Mouse (Mus musculus) CH12.LX (cell line): ENCODE data around the gene Dennd5a.

Experiments
- CHD2 ChIP-seq: IDR thresholded peaks from 2 replicates; pipeline ENCODE4 v1.6.1; 2011; ENCODE audit warnings: low read length, improper control_type of control experiment
- CTCF ChIP-seq, 2 experiments: IDR thresholded peaks in 1 of 2; conservative IDR thresholded peaks in 1 of 2; 2 replicates each; pipeline ENCODE4 v1.5.1; 2011 to 2012; ENCODE audit warnings: low read depth in 2 of 2, low read length in 2 of 2, improper control_type of control experiment in 1 of 2, inconsistent platforms in 1 of 2, mild to moderate bottlenecking in 1 of 2, moderate library complexity in 1 of 2
- E2F4 ChIP-seq: IDR thresholded peaks from 2 replicates; pipeline ENCODE4 v1.6.1; 2011; ENCODE audit warnings: low read depth, low read length, improper control_type of control experiment; ENCODE audit not compliant: insufficient replicate concordance
- ETS1 ChIP-seq: conservative IDR thresholded peaks from 2 replicates; pipeline ENCODE4 v1.6.1; 2012; ENCODE audit warnings: low read depth, mild to moderate bottlenecking, inconsistent platforms, low read length, improper control_type of control experiment, moderate library complexity
- GABPA ChIP-seq: IDR thresholded peaks from 2 replicates; pipeline ENCODE4 v1.6.1; 2012; ENCODE audit warnings: low read depth, low read length, improper control_type of control experiment, inconsistent platforms; ENCODE audit not compliant: insufficient replicate concordance
- HCFC1 ChIP-seq: IDR thresholded peaks from 2 replicates; pipeline ENCODE4 v1.6.1; 2012; ENCODE audit warnings: low read depth, mild to moderate bottlenecking, inconsistent platforms, low read length, improper control_type of control experiment
- MYC ChIP-seq: IDR thresholded peaks from 2 replicates; pipeline ENCODE4 v1.6.1; 2011; ENCODE audit warnings: low read depth, mild to moderate bottlenecking, improper control_type of control experiment, low read length
- PAX5 ChIP-seq: IDR thresholded peaks from 2 replicates; pipeline ENCODE4 v1.6.1; 2012; ENCODE audit warnings: low read length, inconsistent platforms, mixed read lengths
- POLR2AphosphoS2 ChIP-seq: IDR thresholded peaks from 2 replicates; pipeline ENCODE4 v1.6.1; 2011; ENCODE audit warnings: low read depth, low read length, improper control_type of control experiment
- USF1 ChIP-seq: IDR thresholded peaks from 2 replicates; pipeline ENCODE4 v1.6.1; 2014; ENCODE audit warnings: low read depth, mild to moderate bottlenecking, inconsistent platforms, low read length, improper control_type of control experiment

- TF ChIP-seq E2F4 (no peak), CTCF (conservative IDR thresholded peaks at IDR 0.05 in 1 of 2, IDR thresholded peaks at IDR 0.05 in 1 of 2; ENCODE audit: low read depth in 2 of 2, low read length in 2 of 2) (no peak), PAX5 (no peak), ETS1 (no peak), CHD2 (no peak), MYC (no peak), USF1 (no peak), HCFC1 (no peak), GABPA (no peak), POLR2AphosphoS2 (no peak)
These were observed 108.3 kb downstream of the Dennd5a start for GRCm38 (mm10) chr7:109852017-109852416.
